ENCODE assay signal across 8 mouse cellular contexts in the genomic region with DNA sequence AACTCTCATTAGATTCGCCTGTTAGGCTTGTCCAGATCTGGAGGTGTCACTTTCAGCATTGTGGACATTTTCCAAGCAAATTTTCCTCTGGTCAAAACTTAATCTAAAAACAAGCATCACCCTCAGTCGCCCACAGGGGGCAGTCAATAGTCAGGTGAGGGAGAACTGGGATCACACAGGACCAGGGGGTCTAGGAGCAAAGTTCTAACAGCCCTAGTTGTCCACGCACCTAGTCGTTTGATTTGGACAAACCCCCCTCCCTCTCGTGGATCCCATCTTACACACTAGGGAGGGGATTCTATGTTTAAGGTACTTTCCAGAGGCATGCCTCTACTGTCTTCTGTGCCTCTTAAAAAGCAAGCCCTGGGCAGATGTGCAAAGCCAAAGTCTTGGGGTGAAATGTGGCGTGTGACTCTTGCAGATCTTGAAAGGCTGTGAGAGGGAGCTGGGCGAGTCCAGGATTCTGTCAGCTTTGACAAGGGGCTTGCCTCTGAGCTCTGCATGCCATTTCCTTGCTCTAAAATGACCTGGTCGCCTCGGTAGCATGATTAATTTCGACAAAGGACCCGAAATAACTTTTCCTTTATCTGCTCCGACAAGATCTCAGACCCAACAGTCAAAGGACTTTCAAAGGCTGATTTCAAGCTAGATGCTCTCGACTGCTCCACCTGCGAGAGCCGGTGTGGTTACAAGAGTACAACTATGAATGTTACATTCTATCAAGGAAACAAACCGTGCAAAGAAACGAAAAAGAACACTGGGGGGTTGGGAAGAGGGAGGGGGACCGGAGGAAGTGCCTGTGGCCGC. TPM values are rescaled to one million over a fixed set of nuclear protein-coding genes. Genes with fewer than 3 reads are reported as not detected.
A peak's percentile ranks its signal among the peaks of the same experiment; 100 is the strongest.
DNase-seq lines count a peak whose midpoint lies in the region; ATAC-seq lines count a peak whose summit lies in the region.

No protein-coding gene starts in this region.

- DNase-seq in gastrocnemius, postnatal 10 days: peak; percentile 48
- no peak for DNase-seq in gastrocnemius, adult 18-20 months (ENCODE audit: low spot score)
- DNase-seq in NIH3T3 (ENCODE audit: low read depth): peak; percentile 14
- DNase-seq in kidney, postnatal 25 days: peak; percentile 48 to 49
- peak; percentile 65 to 79 for DNase-seq in spleen, postnatal 10 days (ENCODE audit: low spot score in 2 of 2)

- WGBS in heart, embryonic 14.5 days: 2% methylated on average over 19 of the region's 19 CpGs

- H3K9ac ChIP-seq in heart, embryonic 14.5 days (ENCODE audit: low read length): peak overlapping the region; percentile 82

- peaks cover 35% of the 10 kb centered on the region for H3K27me3 ChIP-seq in heart, embryonic 14.5 days (ENCODE audit: control insufficient read depth, insufficient read depth, low read length)

- peak overlapping the region; percentile 99 for H3K4me2 ChIP-seq in heart, embryonic 14.5 days (ENCODE audit: low read length)

- peak; percentile 20; the same call in 1 of the 2 replicates for ATAC-seq in common myeloid progenitor, adult 5-6 weeks (replicated peaks; ENCODE audit: low read depth, poor library complexity, severe bottlenecking)
- no peak for ATAC-seq in heart, embryonic 14.5 days (ENCODE audit: insufficient number of reproducible peaks, insufficient read depth, low FRiP score, low read depth)
- peak; percentile 25 for ATAC-seq in megakaryocyte-erythroid progenitor cell, adult 5-6 weeks (replicated peaks; ENCODE audit: low FRiP score, low TSS enrichment, poor library complexity, severe bottlenecking)

- H3K4me1 ChIP-seq in heart, embryonic 14.5 days (ENCODE audit: control insufficient read depth in 2 of 2, insufficient read depth in 2 of 2, low read length in 2 of 2): peaks cover 2 to 21% of the 10 kb centered on the region in 2 experiments; a peak in 2 of 4 replicates

- no peak overlapping the region for H3K27ac ChIP-seq in heart, embryonic 14.5 days (replicated peaks in 1 of 2; ENCODE audit: control insufficient read depth in 1 of 2, insufficient read depth in 1 of 2, low read depth in 2 of 2, low read length in 2 of 2)

- H3K36me3 ChIP-seq in heart, embryonic 14.5 days (ENCODE audit: control insufficient read depth, insufficient read depth, low read length): no peaks in the 10 kb centered on the region

- peak overlapping the region; percentile 51 to 74 for H3K4me3 ChIP-seq in heart, embryonic 14.5 days (ENCODE audit: control insufficient read depth in 1 of 2, insufficient read depth in 1 of 2, low read depth in 1 of 2, low read length in 2 of 2)

- H3K9me3 ChIP-seq in heart, embryonic 14.5 days (ENCODE audit: control insufficient read depth, low read length): no peaks in the 10 kb centered on the region

RNA-seq across cellular contexts. Expression of a gene that starts 2.5 kb away (rescaled TPM):
- 1 to 10 TPM in 1 of 2 experiments, under 1 TPM in 1; 0.82 to 2.6 TPM for total RNA-seq in gastrocnemius, postnatal 10 days (2021)
- under 1 TPM in 1 of 2 experiments, not detected in 1; 0.14 TPM for total RNA-seq in gastrocnemius, adult 18-20 months (2021)
- total RNA-seq in common myeloid progenitor, adult 5-6 weeks (2017): 415 and 490 TPM in 2 replicates
- polyA plus RNA-seq in heart, embryonic 14.5 days (2014; fragmentation: Nextera tagmentation; extraction: Ambion mirVana): 0.90 and 1.0 TPM in 2 replicates
- 558 and 586 TPM in 2 replicates for total RNA-seq in megakaryocyte-erythroid progenitor cell, adult 5-6 weeks (2014; fragmentation: Nextera tagmentation)
- total RNA-seq in megakaryocyte-erythroid progenitor cell, adult 5-6 weeks (2017): 527 and 574 TPM in 2 replicates

Comparison
In these comparisons a context has a peak if more than half of its experiments do, and no peak if none do; other contexts are left out.
1. RNA of a gene that starts 2.5 kb away (total RNA-seq): 527 to 586 TPM in megakaryocyte-erythroid progenitor cell, adult 5-6 weeks and 415 to 490 TPM in common myeloid progenitor, adult 5-6 weeks; 0.82 to 2.6 TPM in gastrocnemius, postnatal 10 days and 0.14 TPM in gastrocnemius, adult 18-20 months; every median in the first group is over 100 times any median in the second.